Mouse (Mus musculus): Measurements from ENCODE around the gene Zbtb45.

The Zbtb45 gene

GRCm38 (mm10) chr7:13010005-13010908 is at the start of gene Zbtb45:
Gene Zbtb45, minus strand, starts transcription at chr7:13010034.
- DNase-seq (ENCODE audit: low spot score) = no peak

- DNase-seq (ENCODE audit: low spot score) = no peak
These were observed 49.7 kb upstream of the Zbtb45 start for GRCm38 (mm10) chr7:13059536-13059935.

- no peak for DNase-seq (ENCODE audit: low spot score)
These were observed 47.3 kb upstream of the Zbtb45 start for GRCm38 (mm10) chr7:13056913-13057700.

- DNase-seq (ENCODE audit: low spot score) = peak; percentile 74
These were observed 44.6 kb upstream of the Zbtb45 start, which contains the start of gene Mzf1 for GRCm38 (mm10) chr7:13054287-13055010. Gene Mzf1, minus strand, starts transcription at chr7:13054764.

GRCm38 (mm10) chr7:13053961-13054286 is 44.1 kb upstream of the Zbtb45 start:
- DNase-seq (ENCODE audit: low spot score) = no peak

- DNase-seq (ENCODE audit: low spot score) = no peak
These were observed 43.7 kb upstream of the Zbtb45 start for GRCm38 (mm10) chr7:13053501-13053900.

- no peak for DNase-seq (ENCODE audit: low spot score)
These were observed 43.2 kb upstream of the Zbtb45 start for GRCm38 (mm10) chr7:13053001-13053400.

GRCm38 (mm10) chr7:13046084-13046483 is 36.2 kb upstream of the Zbtb45 start:
- no peak for DNase-seq (ENCODE audit: low spot score)

GRCm38 (mm10) chr7:13044254-13044625 is 34.4 kb upstream of the Zbtb45 start:
- DNase-seq (ENCODE audit: low spot score) = no peak

- no peak for DNase-seq (ENCODE audit: low spot score)
These were observed 33.8 kb upstream of the Zbtb45 start for GRCm38 (mm10) chr7:13043445-13044253.

GRCm38 (mm10) chr7:13043120-13043444 is 33.2 kb upstream of the Zbtb45 start:
- DNase-seq (ENCODE audit: low spot score) = no peak

GRCm38 (mm10) chr7:13042511-13042910 is 32.7 kb upstream of the Zbtb45 start:
- no peak for DNase-seq (ENCODE audit: low spot score)

- no peak for DNase-seq (ENCODE audit: low spot score)
These were observed 31.4 kb upstream of the Zbtb45 start for GRCm38 (mm10) chr7:13041256-13041655.

GRCm38 (mm10) chr7:13039181-13039580 is 29.3 kb upstream of the Zbtb45 start:
- no peak for DNase-seq (ENCODE audit: low spot score)

GRCm38 (mm10) chr7:13038621-13039169 is 28.9 kb upstream of the Zbtb45 start:
- no peak for DNase-seq (ENCODE audit: low spot score)

GRCm38 (mm10) chr7:13037901-13038555 is 28.2 kb upstream of the Zbtb45 start, which contains the start of gene Ube2m:
Gene Ube2m, minus strand, starts transcription at chr7:13038275.
- DNase-seq (ENCODE audit: low spot score) = peak; percentile 96

GRCm38 (mm10) chr7:13037366-13037765 is 27.5 kb upstream of the Zbtb45 start:
- DNase-seq (ENCODE audit: low spot score) = no peak

GRCm38 (mm10) chr7:13036806-13037205 is 27.0 kb upstream of the Zbtb45 start:
- DNase-seq (ENCODE audit: low spot score) = no peak

GRCm38 (mm10) chr7:13035211-13035855 is 25.5 kb upstream of the Zbtb45 start:
- no peak for DNase-seq (ENCODE audit: low spot score)
